Mouse (Mus musculus) right cerebral cortex, postnatal 14 days (tissue): ENCODE measurements around the gene Vasn.
A peak's percentile ranks its signal among the peaks of the same experiment; 100 is the strongest.
"Not testable (repeated sequence)": the region's sequence is repeated elsewhere in the genome, so short reads cannot be mapped to it uniquely, and the experiment has no call there.

Experiments
- DNase-seq: peaks from one replicate; pipeline ENCODE4 v3.0.0; 2022

Vasn gene

DNA sequence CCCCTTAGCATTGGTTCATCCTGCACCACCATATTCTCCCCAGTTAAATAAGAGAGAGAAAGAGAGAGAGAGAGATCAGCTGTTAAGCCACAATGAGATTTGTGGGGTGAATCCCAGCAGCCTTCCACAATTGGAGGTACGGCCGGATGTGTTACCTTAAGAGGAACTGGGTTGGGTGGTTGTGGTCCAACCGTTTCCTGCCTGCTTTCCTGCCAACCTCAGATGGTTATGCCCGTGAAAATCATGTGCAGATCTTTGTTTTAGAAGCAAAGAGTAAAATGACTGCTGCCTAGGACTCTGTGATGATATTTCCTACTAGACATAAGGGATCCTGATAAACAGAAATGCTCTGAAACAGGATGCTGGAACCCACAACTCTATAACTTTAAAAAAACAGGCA lies 34.4 kb downstream of the Vasn start:
- DNase-seq = no peak

DNA sequence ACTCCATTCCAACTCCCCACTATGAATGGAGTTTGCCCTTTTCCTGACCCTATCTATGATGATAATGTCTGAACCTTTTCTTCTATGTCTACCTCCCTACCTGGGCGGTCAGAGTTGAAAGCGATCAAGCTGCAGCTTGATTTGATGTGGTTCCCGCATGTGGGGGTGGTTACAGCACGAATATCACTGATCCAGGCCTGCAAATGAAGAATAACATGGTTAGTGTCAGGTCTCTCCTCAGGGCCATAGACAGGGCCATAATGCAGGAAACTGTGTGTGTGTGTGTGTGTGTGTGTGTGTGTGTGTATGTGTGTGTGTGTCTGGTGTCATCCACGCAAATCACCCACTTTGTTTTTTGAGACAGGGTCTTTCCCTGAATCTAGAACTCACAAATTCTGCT lies 37.1 kb downstream of the Vasn start:
- DNase-seq = no peak

DNA sequence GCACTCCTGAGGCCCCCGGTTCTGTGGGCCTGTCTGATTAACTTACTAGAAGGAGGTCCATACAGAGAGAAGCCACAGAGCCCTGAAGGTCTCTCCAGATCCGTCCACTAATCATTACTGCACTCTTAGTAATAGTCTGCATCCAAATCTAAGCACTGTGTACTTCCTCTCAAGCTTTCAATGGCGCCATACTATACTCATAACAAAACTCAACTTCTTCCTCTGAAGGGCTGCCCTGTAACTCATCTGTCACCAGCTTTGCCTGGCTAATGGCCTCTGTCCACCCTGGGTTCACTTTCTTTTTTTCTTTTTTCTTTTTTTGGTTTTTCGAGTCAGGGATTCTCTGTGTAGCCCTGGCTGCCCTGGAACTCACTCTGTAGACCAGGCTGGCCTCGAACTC lies 38.3 kb downstream of the Vasn start:
- no peak for DNase-seq

DNA sequence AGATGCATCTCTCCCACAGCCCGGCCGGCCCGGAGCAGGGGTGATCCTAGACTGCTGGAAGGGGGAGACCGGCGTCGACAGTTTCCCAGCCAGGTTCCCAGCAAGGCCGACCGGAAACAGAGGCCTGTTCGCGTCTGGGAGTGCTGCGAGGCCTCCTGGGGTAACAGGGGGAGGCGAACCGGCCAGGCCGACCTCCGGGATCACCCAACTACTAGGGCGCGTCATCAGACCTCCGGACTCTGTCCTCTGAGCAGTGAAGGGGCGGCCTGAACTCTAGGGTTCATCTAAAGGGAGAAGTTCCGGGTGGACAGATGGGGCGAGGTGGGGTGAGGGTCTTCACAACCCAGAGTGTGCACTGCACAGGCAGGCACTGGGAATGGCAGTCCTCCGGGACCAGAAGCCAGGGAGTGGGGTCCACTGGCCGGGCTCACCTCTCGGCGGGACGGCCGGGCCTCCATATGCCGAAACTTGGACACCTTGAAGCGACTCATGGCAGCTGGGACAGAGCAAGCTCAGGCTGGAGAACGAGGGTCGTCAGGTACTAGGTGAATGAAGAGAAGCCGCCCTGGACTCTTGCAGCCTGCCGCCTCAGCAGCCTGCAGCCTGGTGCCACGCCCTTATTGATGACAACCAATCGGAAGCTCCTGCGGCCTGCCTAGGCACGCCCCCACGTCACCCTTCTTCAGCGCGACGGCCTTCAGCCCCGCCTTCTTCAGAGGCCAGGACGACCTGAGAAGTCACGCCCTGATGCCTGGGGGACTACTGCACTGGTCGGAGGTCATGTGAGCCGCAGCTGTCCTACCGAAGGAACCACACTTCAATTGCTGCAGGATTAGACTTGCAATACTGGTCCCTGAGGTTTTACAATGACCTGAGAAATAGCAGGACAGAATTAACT lies 39.6 kb downstream of the Vasn start, which contains the start of gene Coro7:
Gene Coro7 (minus strand): TSS at position 657 of the 898 bp plus-strand sequence.
- DNase-seq = peak; percentile 81

DNA sequence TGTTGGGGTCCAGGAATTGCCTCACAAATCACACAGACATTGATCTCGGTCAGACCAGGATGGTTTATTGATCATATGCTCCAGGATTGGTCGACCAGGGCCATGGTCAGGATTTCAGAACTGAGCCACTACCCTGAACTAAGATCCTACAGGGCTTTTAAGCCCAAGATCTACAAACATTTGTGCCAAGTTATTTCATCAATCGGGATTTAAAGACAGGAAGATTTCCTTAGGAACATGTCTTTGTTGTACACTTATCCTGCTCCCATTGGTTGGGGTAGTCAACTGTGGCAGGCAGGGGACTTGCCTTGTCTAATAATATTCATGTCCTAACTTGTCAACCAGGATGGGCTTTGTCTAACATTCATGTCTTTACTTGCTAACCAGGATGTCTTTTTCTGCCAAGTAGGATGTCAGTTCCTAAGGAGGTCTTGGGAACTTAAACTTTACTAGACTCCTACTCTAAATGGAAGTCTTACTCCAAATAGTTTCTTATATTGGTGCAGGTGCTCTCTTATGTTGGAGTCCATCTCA lies 41.2 kb downstream of the Vasn start:
- DNase-seq = not testable (repeated sequence)

DNA sequence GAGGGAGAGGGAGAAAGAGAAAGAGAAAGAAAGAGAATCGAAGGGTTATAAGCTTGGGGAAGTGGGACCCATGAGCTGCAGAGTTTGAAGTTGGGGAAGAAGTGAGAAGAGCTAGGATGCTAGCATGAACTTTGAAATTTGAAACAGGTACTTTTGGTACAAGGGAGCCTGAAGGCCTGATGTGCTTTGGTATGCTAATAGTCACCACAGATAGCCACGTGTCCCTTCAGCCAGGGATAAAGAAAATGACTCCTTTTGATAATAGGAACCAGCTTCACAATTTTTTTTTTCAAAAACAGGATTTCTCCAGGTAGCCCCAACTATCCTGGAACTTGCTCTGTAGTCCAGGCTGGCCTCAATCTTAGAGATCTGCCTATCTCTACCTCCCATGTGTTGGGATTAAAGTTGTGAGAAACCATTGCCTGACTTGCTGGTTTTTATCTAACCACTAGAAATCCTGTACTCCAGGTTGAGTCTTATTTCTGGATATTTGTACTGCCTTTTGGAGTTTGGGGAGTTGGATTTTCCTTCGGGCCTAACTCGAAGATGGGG lies 43.0 kb downstream of the Vasn start:
- no peak for DNase-seq

DNA sequence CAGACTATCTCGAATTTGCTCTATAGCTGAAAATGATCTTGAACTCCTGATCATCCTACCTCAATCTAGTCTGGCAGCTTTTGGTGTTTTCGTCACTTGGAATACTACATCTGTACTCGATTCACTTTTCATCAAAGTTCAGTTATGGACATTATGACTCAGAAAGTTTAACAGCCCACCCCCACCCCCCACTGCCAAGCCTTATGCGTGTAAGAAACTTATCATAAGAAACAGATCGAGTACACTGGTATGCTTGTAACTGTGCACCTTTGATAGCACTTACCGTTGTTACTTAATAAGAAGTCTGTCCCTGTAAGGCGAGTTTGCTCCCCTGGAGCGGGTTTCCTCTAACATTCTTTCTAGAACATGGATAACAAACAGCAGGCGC lies 43.4 kb downstream of the Vasn start:
- no peak for DNase-seq

DNA sequence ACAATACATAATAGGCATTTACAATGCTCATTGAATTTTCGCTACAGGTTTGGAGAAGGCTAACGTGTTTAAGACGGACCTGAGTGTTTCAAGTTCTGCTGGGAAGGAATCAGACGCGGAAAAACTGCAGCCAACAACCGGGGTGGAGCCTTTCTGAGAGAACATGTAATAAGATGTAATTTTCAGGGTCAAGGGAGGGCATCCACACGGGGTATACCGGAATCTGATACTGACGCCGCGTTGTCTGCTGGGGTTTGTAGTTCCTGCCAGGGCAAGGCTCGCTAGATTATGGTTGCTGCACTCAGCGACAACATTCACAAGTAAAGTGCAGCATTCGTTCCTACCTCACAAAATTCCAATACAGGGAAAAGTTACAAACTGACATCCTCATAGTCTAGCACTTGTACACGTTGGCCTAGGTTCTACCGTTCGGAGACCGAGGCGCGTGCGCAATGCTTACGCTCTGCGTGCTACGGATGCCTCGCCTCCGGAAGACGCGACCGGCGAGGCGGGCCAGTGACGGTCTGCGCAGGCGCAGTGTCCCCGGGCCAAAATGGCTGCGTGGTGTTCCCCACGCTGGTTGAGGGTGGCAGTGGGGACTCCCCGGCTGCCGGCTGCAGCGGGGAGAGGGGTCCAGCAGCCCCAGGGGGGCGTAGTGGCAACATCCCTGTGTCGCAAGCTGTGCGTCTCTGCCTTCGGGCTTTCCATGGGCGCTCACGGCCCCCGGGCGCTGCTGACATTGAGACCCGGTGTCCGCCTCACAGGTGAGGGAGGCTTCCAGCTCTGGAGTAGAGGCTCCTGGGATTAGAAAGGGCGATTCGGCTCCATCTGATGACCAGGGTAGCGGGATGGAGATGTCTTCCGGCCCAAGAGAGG lies 44.1 kb downstream of the Vasn start:
- peak; percentile 99 for DNase-seq

DNA sequence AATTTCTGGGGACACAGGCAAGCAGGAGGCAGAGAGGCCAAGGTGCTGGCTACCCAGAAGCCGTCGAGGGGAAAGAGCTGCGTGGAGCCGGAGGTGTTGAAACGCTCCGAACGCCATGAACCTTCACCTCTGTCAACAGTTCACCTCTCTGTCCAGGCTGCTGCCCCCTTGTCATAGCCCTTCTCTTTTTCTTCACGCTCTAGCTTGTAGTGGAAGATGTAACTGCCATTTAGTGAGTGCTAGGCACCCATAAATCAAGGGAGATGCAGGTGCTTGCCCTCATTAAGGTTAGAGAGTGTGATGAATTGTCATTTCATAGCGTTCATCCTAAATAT lies 44.7 kb downstream of the Vasn start:
- DNase-seq = no peak

DNA sequence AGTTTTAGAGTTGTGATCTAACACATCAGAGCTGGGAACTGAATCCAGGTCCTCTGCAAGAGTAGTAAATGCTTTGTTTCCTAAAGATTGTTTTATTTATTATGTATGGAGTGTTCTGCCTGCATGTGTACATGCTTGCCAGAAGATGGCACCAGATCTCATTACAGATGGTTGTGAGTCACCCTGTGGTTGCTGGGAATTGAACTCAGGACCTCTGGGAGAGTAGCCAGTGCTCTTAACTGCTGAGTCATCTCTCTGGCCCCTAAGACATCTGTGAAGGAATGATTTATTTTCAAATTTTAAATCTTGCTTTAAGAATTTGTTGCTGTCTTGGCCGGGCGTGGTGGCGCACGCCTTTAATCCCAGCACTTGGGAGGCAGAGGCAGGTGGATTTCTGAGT lies 49.6 kb downstream of the Vasn start:
- not testable (repeated sequence) for DNase-seq
